Mouse (Mus musculus) layer of hippocampus, postnatal 36 days (tissue): ENCODE measurements at regions not wholly inside any gene's neighbourhood (a gene's known extent, or its start where the extent isn't known, plus 50 kb on each side); places are given as distances from the start of the nearest gene placed in this dataset.

Experiments
- DNase-seq, 2 experiments: peaks; one replicate each; pipeline ENCODE4 v3.0.0; 2022

GRCm38 (mm10) chr2:166351984-166352383, 196.5 kb upstream of the Sulf2 start:
- no peak for DNase-seq

- no peak for DNase-seq
These were observed 196.1 kb upstream of the Sulf2 start for GRCm38 (mm10) chr2:166351581-166351980.

- no peak for DNase-seq
These were observed 193.2 kb upstream of the Sulf2 start for GRCm38 (mm10) chr2:166348654-166349053.

GRCm38 (mm10) chr2:166346421-166347182, 191.1 kb upstream of the Sulf2 start:
- DNase-seq = no peak

- no peak for DNase-seq
These were observed 188.3 kb upstream of the Sulf2 start for GRCm38 (mm10) chr2:166343551-166344340.

GRCm38 (mm10) chr2:166342407-166342806, 186.9 kb upstream of the Sulf2 start:
- DNase-seq = peak; percentile 49 to 56

- no peak for DNase-seq
These were observed 184.7 kb upstream of the Sulf2 start for GRCm38 (mm10) chr2:166340196-166340595.

- no peak for DNase-seq
These were observed 184.0 kb upstream of the Sulf2 start for GRCm38 (mm10) chr2:166339427-166339826.

GRCm38 (mm10) chr2:166338396-166339085, 183.1 kb upstream of the Sulf2 start:
- no peak for DNase-seq

- no peak for DNase-seq
These were observed 182.2 kb upstream of the Sulf2 start for GRCm38 (mm10) chr2:166337666-166338065.

- DNase-seq = no peak
These were observed 180.2 kb upstream of the Sulf2 start for GRCm38 (mm10) chr2:166335702-166336101.

- no peak for DNase-seq
These were observed 179.1 kb upstream of the Sulf2 start for GRCm38 (mm10) chr2:166334559-166334958.

GRCm38 (mm10) chr2:166333818-166334217, 178.4 kb upstream of the Sulf2 start:
- no peak for DNase-seq

GRCm38 (mm10) chr2:166332748-166333417, 177.4 kb upstream of the Sulf2 start:
- no peak for DNase-seq

GRCm38 (mm10) chr2:166331192-166331591, 175.7 kb upstream of the Sulf2 start:
- no peak for DNase-seq

- no peak for DNase-seq
These were observed 174.9 kb upstream of the Sulf2 start for GRCm38 (mm10) chr2:166330364-166330763.

GRCm38 (mm10) chr2:166329556-166330340, 174.3 kb upstream of the Sulf2 start:
- DNase-seq = no peak

- no peak for DNase-seq
These were observed 171.5 kb upstream of the Sulf2 start for GRCm38 (mm10) chr2:166326932-166327331.

GRCm38 (mm10) chr2:166324954-166325353, 169.5 kb upstream of the Sulf2 start:
- DNase-seq = no peak

- no peak for DNase-seq
These were observed 169.0 kb upstream of the Sulf2 start for GRCm38 (mm10) chr2:166324439-166324838.

GRCm38 (mm10) chr2:166322668-166323043, 167.2 kb upstream of the Sulf2 start:
- no peak for DNase-seq
